Mouse (Mus musculus): Measurements from ENCODE around the gene Olfr881.

Olfr881 gene

DNA sequence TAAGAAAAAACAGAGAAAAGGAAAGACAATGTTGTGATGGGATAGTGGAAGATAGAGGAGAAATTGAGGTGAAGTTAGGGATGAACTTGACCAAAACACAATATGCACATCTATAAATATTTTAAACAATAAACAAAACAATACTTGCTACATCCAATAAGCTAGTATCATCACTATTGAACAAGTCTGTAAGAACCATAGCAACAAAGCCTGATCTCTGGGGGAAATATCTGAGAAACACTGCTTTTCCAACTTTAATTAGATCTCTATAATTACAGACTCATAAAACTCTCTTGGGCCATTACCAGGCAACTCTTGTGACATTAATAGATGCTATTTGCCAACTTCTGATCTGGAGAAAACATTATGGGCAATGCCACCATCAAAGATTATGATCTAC is at the start of gene Olfr881:
Olfr881 (plus strand) TSS at position 301 of the 400 bp plus-strand sequence.
- no peak for DNase-seq

DNA sequence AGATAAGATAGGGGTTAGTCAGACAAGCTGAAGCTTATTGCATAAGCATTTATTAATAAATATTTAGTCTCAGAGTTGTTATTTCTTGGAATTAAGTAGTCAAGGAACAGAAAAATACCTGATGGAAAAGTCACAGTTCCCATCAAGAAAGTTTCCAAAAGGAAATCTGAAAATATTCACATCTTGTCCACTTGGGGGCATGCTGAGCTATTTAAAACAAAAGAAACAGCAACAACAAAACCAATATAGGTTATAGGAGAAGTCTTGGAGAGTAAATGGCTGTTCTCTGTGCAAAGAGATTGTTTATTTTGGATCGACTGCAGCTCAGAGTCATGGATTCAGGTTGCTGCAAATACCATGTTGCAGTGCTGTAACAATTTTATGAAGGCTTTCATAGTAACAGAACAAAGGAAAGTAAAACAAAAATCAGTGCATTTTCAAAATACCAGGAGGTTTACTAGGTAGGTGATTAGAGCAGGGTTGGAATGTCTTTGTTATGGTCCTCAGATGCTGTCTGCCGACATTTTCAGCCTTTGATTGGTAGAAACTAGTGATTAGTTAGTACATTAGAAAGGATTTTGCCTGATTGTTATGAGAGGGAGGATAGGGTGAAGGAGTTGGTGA is 7.1 kb downstream of the Olfr881 start:
- no peak for DNase-seq

DNA sequence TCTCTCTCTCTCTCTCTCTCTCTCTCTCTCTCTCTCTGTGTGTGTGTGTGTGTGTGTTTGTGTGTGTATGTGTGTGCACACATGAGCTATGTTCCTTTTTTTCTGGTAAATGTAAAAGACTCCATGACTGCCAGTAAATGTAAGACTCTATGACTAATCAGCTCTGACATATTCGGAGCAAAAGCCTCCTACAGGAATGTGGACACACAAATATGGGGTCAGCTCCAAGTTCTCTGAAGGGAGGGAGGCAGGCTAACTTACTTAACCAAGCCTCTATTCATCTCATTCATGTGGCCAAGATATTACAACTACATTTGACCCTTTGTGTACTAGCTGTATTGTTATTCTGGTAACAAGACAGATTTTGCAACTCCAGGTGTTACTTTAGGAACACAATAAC is 8.4 kb downstream of the Olfr881 start:
- no peak for DNase-seq

DNA sequence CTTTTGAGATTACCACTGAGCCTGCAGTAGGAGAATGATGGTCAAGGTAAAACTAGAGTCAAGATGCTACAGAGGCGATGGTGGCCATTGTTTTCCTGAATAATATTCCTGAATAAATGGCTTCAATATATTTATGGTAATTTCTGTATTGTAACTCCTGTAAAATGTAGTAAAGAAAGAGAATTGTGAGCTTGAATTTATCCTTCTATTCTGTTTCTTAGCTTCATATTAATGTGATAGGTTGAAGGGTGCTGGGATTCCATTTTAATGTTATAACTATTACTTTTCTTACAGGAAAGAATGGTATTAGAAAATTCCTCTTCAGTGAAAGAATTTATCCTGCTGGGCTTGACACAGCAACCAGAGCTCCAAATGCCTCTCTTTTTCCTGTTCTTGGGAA is 33.9 kb downstream of the Olfr881 start, which contains the start of gene Olfr883:
Olfr883 (plus strand) TSS at position 301 of the 400 bp plus-strand sequence.
- DNase-seq = no peak

Measured in thymus, adult 18-20 months (tissue).